ENCODE assay signal across 8 mouse cellular contexts in the genomic region with DNA sequence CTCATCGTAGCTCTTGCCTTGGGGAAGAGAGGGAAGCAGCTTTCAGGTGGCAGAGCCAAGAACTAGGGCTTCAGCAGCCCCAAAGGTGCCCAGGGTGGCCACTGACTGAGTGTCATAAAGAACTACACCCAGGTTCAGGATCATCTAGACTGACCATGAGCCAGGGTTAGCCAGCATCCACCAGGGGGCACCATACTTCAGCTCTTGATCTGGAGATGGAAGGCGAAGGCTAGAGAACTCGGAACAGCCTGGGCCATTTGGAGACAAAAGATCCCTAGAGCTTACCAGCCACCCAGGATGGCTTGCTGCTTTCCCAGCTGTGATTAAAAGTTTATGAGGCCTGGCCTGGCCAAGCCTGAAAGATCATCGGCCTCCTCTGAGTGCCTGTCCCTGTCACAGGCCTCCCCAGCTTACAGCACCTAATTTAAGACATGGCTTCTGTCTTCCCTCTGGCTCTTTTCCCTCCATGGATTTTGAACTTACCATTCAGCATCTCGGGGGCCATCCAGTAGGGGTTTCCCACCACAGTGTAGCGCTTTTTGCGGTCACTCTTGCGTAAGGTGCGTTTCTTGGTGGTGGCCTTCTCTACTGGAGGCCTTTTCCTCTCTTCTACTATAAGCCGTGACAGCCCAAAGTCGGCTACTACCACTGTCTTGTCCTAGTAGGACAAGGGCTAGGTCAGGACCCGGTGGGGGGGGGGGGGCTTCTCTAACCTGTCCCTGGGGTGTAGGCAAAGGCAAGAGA. TPM values are rescaled to one million over a fixed set of nuclear protein-coding genes. Genes with fewer than 3 reads are reported as not detected.
DNase-seq lines count a peak whose midpoint lies in the region; ATAC-seq and TF ChIP-seq lines count a peak whose summit lies in the region.

No protein-coding gene starts in this region.

- 60% methylated on average over 12 of the region's 12 CpGs for WGBS in embryonic facial prominence, embryonic 14.5 days
- 54% methylated on average over 12 of the region's 12 CpGs for WGBS in limb, embryonic 13.5 days
- WGBS in midbrain, postnatal 0 days, result 61% methylated on average over 12 of the region's 12 CpGs

- TF ChIP-seq CTCF in midbrain, postnatal 0 days (IDR thresholded peaks at IDR 0.05), result peak; percentile 92

- peak; percentile 93 to 94 for DNase-seq in B cell, adult 2 months
- DNase-seq in adrenal gland, postnatal 4 days (ENCODE audit: low spot score in 2 of 2), result peak; percentile 68 to 83
- DNase-seq in embryonic facial prominence, embryonic 14.5 days (ENCODE audit: low spot score), result peak; percentile 91
- peak; percentile 71 to 83 for DNase-seq in heart, adult 9 months (ENCODE audit: low spot score in 2 of 2)
- DNase-seq in kidney, adult 8-10 months, result peak; percentile 73 to 88
- DNase-seq in midbrain, postnatal 0 days (ENCODE audit: low spot score), result peak; percentile 92
- peak; percentile 70 to 90 for DNase-seq in spleen, postnatal 10 days (ENCODE audit: low spot score in 2 of 2)

- no peak overlapping the region for H3K9ac ChIP-seq in embryonic facial prominence, embryonic 14.5 days (ENCODE audit: low read depth, low read length)
- H3K9ac ChIP-seq in limb, embryonic 13.5 days, result no peak overlapping the region
- H3K9ac ChIP-seq in midbrain, postnatal 0 days (replicated peaks; ENCODE audit: low read length, poor library complexity, severe bottlenecking), result no peak overlapping the region

- H3K4me1 ChIP-seq in embryonic facial prominence, embryonic 14.5 days (ENCODE audit: control insufficient read depth, insufficient read depth, low read length), result peaks cover 12% of the 10 kb centered on the region
- H3K4me1 ChIP-seq in limb, embryonic 13.5 days, result peaks cover 18% of the 10 kb centered on the region
- no peaks in the 10 kb centered on the region for H3K4me1 ChIP-seq in midbrain, postnatal 0 days (ENCODE audit: insufficient read depth, low read length)

- peak; percentile 72 for ATAC-seq in embryonic facial prominence, embryonic 14.5 days (ENCODE audit: low read depth)
- ATAC-seq in limb, embryonic 13.5 days (ENCODE audit: low FRiP score, low read depth), result peak; percentile 72; the same call in 1 of the 2 replicates
- peak; percentile 59 for ATAC-seq in midbrain, postnatal 0 days (ENCODE audit: low FRiP score)

- H3K9me3 ChIP-seq in embryonic facial prominence, embryonic 14.5 days (ENCODE audit: control insufficient read depth, low read length), result no peaks in the 10 kb centered on the region
- no peaks in the 10 kb centered on the region for H3K9me3 ChIP-seq in limb, embryonic 13.5 days
- H3K9me3 ChIP-seq in midbrain, postnatal 0 days (ENCODE audit: low read length), result no peaks in the 10 kb centered on the region

- H3K27ac ChIP-seq in embryonic facial prominence, embryonic 14.5 days (replicated peaks; ENCODE audit: low read depth, low read length), result no peak overlapping the region
- H3K27ac ChIP-seq in limb, embryonic 13.5 days, result no peak overlapping the region
- no peak overlapping the region for H3K27ac ChIP-seq in midbrain, postnatal 0 days (ENCODE audit: low read depth, low read length)

- H3K36me3 ChIP-seq in embryonic facial prominence, embryonic 14.5 days (ENCODE audit: control insufficient read depth, insufficient read depth, low read length), result peaks cover 68% of the 10 kb centered on the region
- H3K36me3 ChIP-seq in limb, embryonic 13.5 days, result peaks cover 73% of the 10 kb centered on the region
- H3K36me3 ChIP-seq in midbrain, postnatal 0 days (ENCODE audit: insufficient read depth, low read length), result peaks cover 72% of the 10 kb centered on the region

- H3K4me3 ChIP-seq in embryonic facial prominence, embryonic 14.5 days (ENCODE audit: low read depth, low read length), result no peak overlapping the region
- H3K4me3 ChIP-seq in limb, embryonic 13.5 days, result no peak overlapping the region
- no peak overlapping the region for H3K4me3 ChIP-seq in midbrain, postnatal 0 days (ENCODE audit: low read depth, low read length)

- H3K4me2 ChIP-seq in embryonic facial prominence, embryonic 14.5 days (ENCODE audit: low read depth, low read length), result no peak overlapping the region
- H3K4me2 ChIP-seq in limb, embryonic 13.5 days (replicated peaks), result no peak overlapping the region
- H3K4me2 ChIP-seq in midbrain, postnatal 0 days (ENCODE audit: low read depth, low read length, poor library complexity, severe bottlenecking), result no peak overlapping the region

- H3K27me3 ChIP-seq in embryonic facial prominence, embryonic 14.5 days (replicated peaks; ENCODE audit: control insufficient read depth, insufficient read depth, low read length), result no peaks in the 10 kb centered on the region
- H3K27me3 ChIP-seq in limb, embryonic 13.5 days, result no peaks in the 10 kb centered on the region
- H3K27me3 ChIP-seq in midbrain, postnatal 0 days (ENCODE audit: insufficient read depth, low read length), result no peaks in the 10 kb centered on the region

RNA-seq across cellular contexts. Expression of gene Pik3ip1, which starts 17.1 kb away (rescaled TPM):
- 10 to 100 TPM; 31.9 to 32.2 TPM for total RNA-seq in adrenal gland, postnatal 4 days (2021)
- polyA plus RNA-seq in embryonic facial prominence, embryonic 14.5 days (2014; fragmentation: Nextera tagmentation; extraction: Ambion mirVana), result 14.4 and 16.2 TPM in 2 replicates
- polyA plus RNA-seq in limb, embryonic 13.5 days (2015; fragmentation: Nextera tagmentation; extraction: Ambion mirVana), result 15.7 and 17.2 TPM in 2 replicates
- total RNA-seq in midbrain, postnatal 0 days (2014; rRNA removed), result 42.5 and 43.4 TPM in 2 replicates
- 34.7 and 37.5 TPM in 2 replicates for polyA plus RNA-seq in midbrain, postnatal 0 days (2015; fragmentation: Nextera tagmentation; extraction: Ambion mirVana)

RNA-seq across cellular contexts. Expression of gene Patz1, which starts 58.6 kb away (rescaled TPM):
- 10 to 100 TPM; 67.7 to 72.5 TPM for total RNA-seq in adrenal gland, postnatal 4 days (2021)
- 35.3 and 41.0 TPM in 2 replicates for polyA plus RNA-seq in embryonic facial prominence, embryonic 14.5 days (2014; fragmentation: Nextera tagmentation; extraction: Ambion mirVana)
- 45.5 and 48.7 TPM in 2 replicates for polyA plus RNA-seq in limb, embryonic 13.5 days (2015; fragmentation: Nextera tagmentation; extraction: Ambion mirVana)
- total RNA-seq in midbrain, postnatal 0 days (2014; rRNA removed), result 79.3 and 81.3 TPM in 2 replicates
- 36.3 and 39.3 TPM in 2 replicates for polyA plus RNA-seq in midbrain, postnatal 0 days (2015; fragmentation: Nextera tagmentation; extraction: Ambion mirVana)
